Mouse (Mus musculus) liver, adult 2 months (tissue): ENCODE data around the gene Rad51b.

Experiments
- CTCF ChIP-seq: fragments of 200-500 bp; IDR thresholded peaks from 2 replicates; pipeline ENCODE4 v1.5.1; 2011; ENCODE audit warnings: low read depth, low read length, control low read depth
- POLR2A ChIP-seq: fragments of 200-500 bp; IDR thresholded peaks from 2 replicates; pipeline ENCODE4 v1.6.1; 2011; ENCODE audit warnings: low read length, control low read depth; ENCODE audit not compliant: insufficient read depth; ENCODE audit errors: extremely low read depth

DNA sequence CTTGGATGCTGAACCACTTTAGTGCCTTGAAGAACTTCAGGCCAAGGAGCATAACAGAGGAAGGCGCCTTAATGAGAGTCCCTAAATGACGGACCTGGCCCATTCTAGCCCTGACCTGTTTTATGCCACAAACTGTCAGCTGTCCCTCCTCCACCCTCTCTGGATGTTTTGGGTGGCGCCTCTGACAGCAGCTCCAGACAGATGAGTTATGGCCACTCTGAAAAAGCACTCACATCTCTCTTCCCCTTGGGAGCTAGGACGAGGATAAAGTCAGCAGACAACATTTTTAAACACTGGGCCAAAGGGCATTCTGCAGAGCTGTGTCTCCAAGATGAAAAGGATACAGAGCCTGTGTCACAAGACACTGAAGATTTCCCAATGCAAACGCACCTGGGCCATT is 459.3 kb downstream of the Rad51b start:
- TF ChIP-seq CTCF = no peak
- TF ChIP-seq POLR2A = no peak
